8 mouse cellular contexts compared by ENCODE assay signal in genomic region chr4:45971806-45972447, GRCm38 (mm10). TPM values are rescaled to one million over a fixed set of nuclear protein-coding genes. Genes with fewer than 3 reads are reported as not detected.
DNase-seq lines count a peak whose midpoint lies in the region; ATAC-seq and TF ChIP-seq lines count a peak whose summit lies in the region.

No protein-coding gene starts in this region.

- no peaks in the 10 kb centered on the region for H3K36me3 ChIP-seq in hindbrain, embryonic 16.5 days (ENCODE audit: control insufficient read depth, insufficient read depth, low read length)

- DNase-seq in T-cell, adult 2 months (ENCODE audit: low spot score): peak; percentile 65
- peak; percentile 99 to 100 for DNase-seq in cerebellum, postnatal 36 days
- peak; percentile 100 for DNase-seq in gastrocnemius, adult 18-20 months (ENCODE audit: low spot score)
- peak; percentile 99 for DNase-seq in left cerebral cortex, adult 2 months (ENCODE audit: extremely low spot score in 1 of 2, low spot score in 2 of 2)
- DNase-seq in right cerebral cortex, adult 2 months (ENCODE audit: low spot score in 2 of 2): peak; percentile 98
- peak; percentile 99 for DNase-seq in urinary bladder, postnatal 14 days (ENCODE audit: low spot score)

- no peaks in the 10 kb centered on the region for H3K9me3 ChIP-seq in hindbrain, embryonic 16.5 days (ENCODE audit: control insufficient read depth, low read length)

- peak overlapping the region; percentile 83 for H3K4me3 ChIP-seq in hindbrain, embryonic 16.5 days (ENCODE audit: low read length)
- H3K4me3 ChIP-seq in left cerebral cortex, adult 2 months: peak overlapping the region; percentile 79

- WGBS in hindbrain, embryonic 16.5 days: 2% methylated on average over 51 of the region's 51 CpGs

- peak overlapping the region; percentile 86 for H3K9ac ChIP-seq in hindbrain, embryonic 16.5 days (ENCODE audit: low read depth, low read length)

- intact Hi-C loops in left cerebral cortex, adult 2 months (cut with DNase I): loop anchor here (1.0 to 2.0 kb wide), 2 partner anchors 154 to 563 kb away; partner anchors contain the start of gene Slc25a51

- H3K4me2 ChIP-seq in hindbrain, embryonic 16.5 days (ENCODE audit: low read length): peak overlapping the region; percentile 75

- ATAC-seq in hindbrain, embryonic 16.5 days: peak; percentile 99
- ATAC-seq in megakaryocyte, adult 5-6 weeks (ENCODE audit: poor library complexity, severe bottlenecking): peak; percentile 98

- TF ChIP-seq CTCF in left cerebral cortex, adult 2 months (IDR thresholded peaks at IDR 0.05): peak; percentile 88

- peak overlapping the region; percentile 70 for H3K27ac ChIP-seq in hindbrain, embryonic 16.5 days (ENCODE audit: low read depth, low read length)
- peak overlapping the region; percentile 65 for H3K27ac ChIP-seq in left cerebral cortex, adult 2 months

- H3K4me1 ChIP-seq in hindbrain, embryonic 16.5 days (ENCODE audit: control insufficient read depth, insufficient read depth, low read depth, low read length): peaks cover 16% of the 10 kb centered on the region

- no peaks in the 10 kb centered on the region for H3K27me3 ChIP-seq in hindbrain, embryonic 16.5 days (replicated peaks; ENCODE audit: control insufficient read depth, insufficient read depth, low read length)

RNA-seq across cellular contexts. Expression of gene Tdrd7, which starts 6.8 kb away (rescaled TPM):
- 1 to 10 TPM; 7.3 to 9.7 TPM for total RNA-seq in gastrocnemius, adult 18-20 months (2021)
- polyA plus RNA-seq in hindbrain, embryonic 16.5 days (2015; fragmentation: Nextera tagmentation; extraction: Ambion mirVana): 29.3 and 30.0 TPM in 2 replicates
- total RNA-seq in left cerebral cortex, adult 2 months (2021): 10 to 100 TPM; 26.5 to 31.5 TPM
- 68.3 and 69.7 TPM in 2 replicates for total RNA-seq in megakaryocyte, adult 5-6 weeks (2015)
- total RNA-seq in megakaryocyte, adult 5-6 weeks (2017): 25.3 and 31.4 TPM in 2 replicates

Comparison
In these comparisons a context has a peak if more than half of its experiments do, and no peak if none do; other contexts are left out.
1. Peak in every context shown above with its lines: DNase-seq, ATAC-seq, H3K4me3 ChIP-seq and H3K27ac ChIP-seq.